Mouse (Mus musculus) liver, embryonic 12.5 days (tissue): ENCODE data around the gene Gimap5. TPM values are rescaled to one million over a fixed set of nuclear protein-coding genes. Genes with fewer than 3 reads are reported as not detected.

ENCODE experiments used
- ATAC-seq: fragments of 200-750 bp; cut with Nextera tagmentation; 2 replicates; pipeline ENCODE4 v1.8.0; 2017; ENCODE audit warnings: moderate number of reproducible peaks, mild to moderate bottlenecking, moderate library complexity
- H3K27ac ChIP-seq: fragments of 300-500 bp; sonication (generic); 2 replicates; pipeline ENCODE4 v1.5.1; 2016; ENCODE audit warnings: mild to moderate bottlenecking
- H3K27me3 ChIP-seq: fragments of 300-500 bp; sonication (generic); replicated peaks from 2 replicates; pipeline ENCODE4 v1.6.1; 2016; ENCODE audit warnings: mild to moderate bottlenecking, moderate library complexity
- H3K36me3 ChIP-seq: fragments of 300-500 bp; sonication (generic); 2 replicates; pipeline ENCODE4 v1.6.1; 2016; ENCODE audit warnings: mild to moderate bottlenecking, moderate library complexity
- H3K4me1 ChIP-seq: fragments of 300-500 bp; sonication (generic); 2 replicates; pipeline ENCODE4 v1.6.1; 2016
- H3K4me2 ChIP-seq: fragments of 300-500 bp; sonication (generic); 2 replicates; pipeline ENCODE4 v1.6.1; 2016; ENCODE audit warnings: mild to moderate bottlenecking, moderate library complexity
- H3K4me3 ChIP-seq: fragments of 300-500 bp; sonication (generic); 2 replicates; pipeline ENCODE4 v1.5.1; 2016; ENCODE audit warnings: mild to moderate bottlenecking, moderate library complexity
- H3K9ac ChIP-seq: fragments of 300-500 bp; sonication (generic); 2 replicates; pipeline ENCODE4 v1.6.1; 2016; ENCODE audit warnings: mild to moderate bottlenecking, moderate library complexity
- H3K9me3 ChIP-seq: fragments of 300-500 bp; sonication (generic); replicated peaks from 2 replicates; pipeline ENCODE4 v1.6.1; 2016; ENCODE audit warnings: mild to moderate bottlenecking, moderate library complexity
- WGBS: fragments of 180-500 bp; shearing (Covaris S2); methylation state at CpG from one replicate; pipeline ENCODE4 v1.1.7; 2016; ENCODE audit not compliant: insufficient replicate concordance; 5-methylcytosine and 5-hydroxymethylcytosine counted together
- polyA plus RNA-seq: library from polyadenylated mRNA; unstranded; fragments of >200 nt; fragmentation: Nextera tagmentation; extraction: Ambion mirVana; gene quantifications from 2 replicates; pipeline ENCODE4 v1.2.1, GENCODE M21; 2016

Gene Gimap5
- polyA plus RNA-seq, result 3.0 and 3.7 TPM in 2 replicates

GRCm38 (mm10) chr6:48745959-48746889, at the start of gene Gimap5:
Gene Gimap5, plus strand, starts transcription at chr6:48746197.
- 15% methylated on average over 16 of the region's 16 CpGs for WGBS
- H3K4me1 ChIP-seq, result peaks cover 31% of the 10 kb centered on the region
- no peak within 1 kb of the TSS for H3K9ac ChIP-seq
- no peaks in the 10 kb centered on the region for H3K9me3 ChIP-seq
- 0 out of 2 replicates have a peak, but pooled peaks cover 9% of the 10 kb centered on the region for H3K36me3 ChIP-seq
- peak within 1 kb of the TSS; percentile 16; the same call in 1 of the 2 replicates for H3K4me3 ChIP-seq
- H3K27me3 ChIP-seq, result peaks cover 7% of the 10 kb centered on the region; the same call in 1 of the 2 replicates
- peak within 1 kb of the TSS; percentile 32 for H3K4me2 ChIP-seq
- ATAC-seq, result 0 out of 2 replicates have a peak, but pooled peaks have one; percentile 23
- peak within 1 kb of the TSS; percentile 48 for H3K27ac ChIP-seq

GRCm38 (mm10) chr6:48696830-48697554, 49.0 kb upstream of the Gimap5 start:
- H3K4me1 ChIP-seq, result no peaks in the 10 kb centered on the region; the same call in 1 of the 2 replicates
- whole genome bisulfite sequencing, result 67% methylated on average over 4 of the region's 4 CpGs
- no peak overlapping the region for H3K4me2 ChIP-seq
- no peak overlapping the region for H3K4me3 ChIP-seq
- H3K9me3 ChIP-seq, result no peaks in the 10 kb centered on the region
- no peaks in the 10 kb centered on the region for H3K27me3 ChIP-seq
- no peak overlapping the region for H3K9ac ChIP-seq
- ATAC-seq, result no peak
- no peaks in the 10 kb centered on the region for H3K36me3 ChIP-seq
- H3K27ac ChIP-seq, result no peak overlapping the region

- no peaks in the 10 kb centered on the region for H3K9me3 ChIP-seq
- no peak overlapping the region for H3K4me2 ChIP-seq
- H3K4me1 ChIP-seq, result no peaks in the 10 kb centered on the region; the same call in 1 of the 2 replicates
- no peaks in the 10 kb centered on the region for H3K36me3 ChIP-seq
- H3K9ac ChIP-seq, result no peak overlapping the region
- H3K4me3 ChIP-seq, result no peak overlapping the region
- ATAC-seq, result no peak
- 19% methylated on average over 1 of the region's 1 CpGs for WGBS
- no peaks in the 10 kb centered on the region for H3K27me3 ChIP-seq
- H3K27ac ChIP-seq, result no peak overlapping the region
Measured at GRCm38 (mm10) chr6:48697555-48697930, 48.5 kb upstream of the Gimap5 start.

- Histone ChIP-seq H3K9ac (no peak overlapping the region), H3K4me3 (no peak overlapping the region), H3K9me3 (no peaks in the 10 kb centered on the region), H3K36me3 (no peaks in the 10 kb centered on the region), H3K27me3 (no peaks in the 10 kb centered on the region), H3K27ac (no peak overlapping the region), H3K4me2 (no peak overlapping the region), H3K4me1 (no peaks in the 10 kb centered on the region; the same call in 1 of the 2 replicates)
- ATAC-seq, result no peak
- WGBS, result 55% methylated on average over 7 of the region's 7 CpGs
Measured at GRCm38 (mm10) chr6:48698066-48698856, 47.7 kb upstream of the Gimap5 start.

- no peaks in the 10 kb centered on the region; the same call in 1 of the 2 replicates for H3K4me1 ChIP-seq
- no peak for ATAC-seq
- 15% methylated on average over 3 of the region's 3 CpGs for WGBS
- no peak overlapping the region for H3K9ac ChIP-seq
- no peak overlapping the region for H3K27ac ChIP-seq
- H3K4me3 ChIP-seq, result no peak overlapping the region
- no peaks in the 10 kb centered on the region for H3K27me3 ChIP-seq
- H3K4me2 ChIP-seq, result no peak overlapping the region
- no peaks in the 10 kb centered on the region for H3K36me3 ChIP-seq
- H3K9me3 ChIP-seq, result no peaks in the 10 kb centered on the region
Measured at GRCm38 (mm10) chr6:48698888-48699287, 47.1 kb upstream of the Gimap5 start.

- Histone ChIP-seq H3K36me3 (no peaks in the 10 kb centered on the region), H3K9ac (no peak overlapping the region), H3K4me2 (no peak overlapping the region), H3K4me3 (no peak overlapping the region), H3K9me3 (no peaks in the 10 kb centered on the region), H3K27ac (no peak overlapping the region), H3K4me1 (no peaks in the 10 kb centered on the region; the same call in 1 of the 2 replicates), H3K27me3 (no peaks in the 10 kb centered on the region)
- WGBS, result 12% methylated on average over 5 of the region's 5 CpGs
- ATAC-seq, result peak; percentile 27; the same call in 1 of the 2 replicates
Measured at GRCm38 (mm10) chr6:48700251-48701075, 45.5 kb upstream of the Gimap5 start.

- Histone ChIP-seq H3K9me3 (no peaks in the 10 kb centered on the region), H3K27ac (no peak overlapping the region), H3K9ac (no peak overlapping the region), H3K4me1 (no peaks in the 10 kb centered on the region; the same call in 1 of the 2 replicates), H3K4me2 (no peak overlapping the region), H3K27me3 (no peaks in the 10 kb centered on the region), H3K4me3 (no peak overlapping the region), H3K36me3 (no peaks in the 10 kb centered on the region)
- no peak for ATAC-seq
- 67% methylated on average over 7 of the region's 7 CpGs for WGBS
Measured at GRCm38 (mm10) chr6:48702146-48702545, 43.9 kb upstream of the Gimap5 start.

GRCm38 (mm10) chr6:48702601-48703000, 43.4 kb upstream of the Gimap5 start:
- Histone ChIP-seq H3K27ac (no peak overlapping the region), H3K4me3 (no peak overlapping the region), H3K4me1 (no peaks in the 10 kb centered on the region; the same call in 1 of the 2 replicates), H3K27me3 (no peaks in the 10 kb centered on the region), H3K9me3 (no peaks in the 10 kb centered on the region), H3K36me3 (no peaks in the 10 kb centered on the region), H3K4me2 (no peak overlapping the region), H3K9ac (no peak overlapping the region)
- 64% methylated on average over 5 of the region's 5 CpGs for WGBS
- ATAC-seq, result no peak

GRCm38 (mm10) chr6:48704146-48704545, 41.9 kb upstream of the Gimap5 start:
- no peak overlapping the region for H3K4me2 ChIP-seq
- no peak for ATAC-seq

GRCm38 (mm10) chr6:48706130-48706529, 39.9 kb upstream of the Gimap5 start:
- no peak overlapping the region for H3K27ac ChIP-seq
- H3K4me2 ChIP-seq, result peak overlapping the region; percentile 14
- peak overlapping the region; percentile 14; the same call in 1 of the 2 replicates for H3K4me3 ChIP-seq
- H3K9ac ChIP-seq, result no peak overlapping the region
- H3K36me3 ChIP-seq, result no peaks in the 10 kb centered on the region
- ATAC-seq, result no peak
- H3K9me3 ChIP-seq, result no peaks in the 10 kb centered on the region
- WGBS, result 49% methylated on average over 3 of the region's 3 CpGs
- H3K27me3 ChIP-seq, result no peaks in the 10 kb centered on the region
- no peaks in the 10 kb centered on the region for H3K4me1 ChIP-seq

More at GRCm38 (mm10) chr6:48704146-48704545, 41.9 kb upstream of the Gimap5 start:
- Histone ChIP-seq H3K9ac (no peak overlapping the region), H3K9me3 (no peaks in the 10 kb centered on the region), H3K27me3 (no peaks in the 10 kb centered on the region), H3K27ac (no peak overlapping the region), H3K4me1 (no peaks in the 10 kb centered on the region), H3K4me3 (no peak overlapping the region), H3K36me3 (no peaks in the 10 kb centered on the region)

- H3K36me3 ChIP-seq, result no peaks in the 10 kb centered on the region
- H3K27me3 ChIP-seq, result no peaks in the 10 kb centered on the region
- no peak within 1 kb of the TSS for H3K4me3 ChIP-seq
- H3K4me2 ChIP-seq, result no peak within 1 kb of the TSS
- no peaks in the 10 kb centered on the region for H3K4me1 ChIP-seq
- ATAC-seq, result no peak
- H3K9me3 ChIP-seq, result no peaks in the 10 kb centered on the region
- WGBS, result 49% methylated on average over 2 of the region's 2 CpGs
- no peak within 1 kb of the TSS for H3K9ac ChIP-seq
- no peak within 1 kb of the TSS for H3K27ac ChIP-seq
Measured at GRCm38 (mm10) chr6:48718455-48718854, 27.5 kb upstream of the Gimap5 start, which contains the start of the genes Gm28053 and Gimap7. Gene Gm28053, plus strand, starts transcription at chr6:48718607. Gene Gimap7, plus strand, starts transcription at chr6:48718621.
